Mouse (Mus musculus): ENCODE data around the gene Aqp5.

DNA sequence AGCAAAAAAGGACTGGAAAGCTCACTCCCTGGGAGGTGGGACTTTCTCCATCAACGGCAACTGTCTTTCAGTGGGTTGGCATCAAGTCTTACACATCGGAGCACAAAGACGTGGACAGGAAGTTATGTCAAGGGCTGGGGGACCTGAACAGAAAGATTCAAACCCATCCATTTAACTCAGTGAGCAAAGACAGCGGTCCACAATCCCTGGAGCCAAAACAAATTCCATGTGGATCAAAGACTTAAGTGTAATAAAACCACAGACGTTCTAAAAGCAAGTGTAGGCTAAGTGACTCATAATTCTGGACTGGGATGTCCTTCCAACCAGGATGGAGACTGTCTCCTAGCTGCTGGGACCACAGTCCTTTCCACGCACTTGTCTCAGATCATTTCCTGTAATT is 42.9 kb upstream of the Aqp5 start:
- TF ChIP-seq TAL1 (IDR thresholded peaks at IDR 0.05; ENCODE audit: low read length) = no peak
- no peak for TF ChIP-seq GATA1 (IDR thresholded peaks at IDR 0.05; ENCODE audit: low read length)

Measured in erythroblast, embryonic 14.5 days (primary cell).